Mouse (Mus musculus) liver, adult (tissue): ENCODE results near the gene Sh3bp2.

Experiments
- GATA4 ChIP-seq: IDR thresholded peaks from 2 replicates; pipeline ENCODE4 v1.6.1; 2014; ENCODE audit warnings: mild to moderate bottlenecking, low read length; ENCODE audit not compliant: insufficient replicate concordance

The Sh3bp2 gene

GRCm38 (mm10) chr5:34525663-34526476 is at the start of gene Sh3bp2:
Sh3bp2 (plus strand) TSS chr5:34525838.
- peak; percentile 24; the same call in 1 of the 2 replicates for TF ChIP-seq GATA4

- TF ChIP-seq GATA4: no peak
Observed at GRCm38 (mm10) chr5:34480926-34481325, 44.7 kb upstream of the Sh3bp2 start.

GRCm38 (mm10) chr5:34485731-34486130 is 39.9 kb upstream of the Sh3bp2 start:
- TF ChIP-seq GATA4: no peak

- TF ChIP-seq GATA4: no peak
Observed at GRCm38 (mm10) chr5:34487320-34488090, 38.1 kb upstream of the Sh3bp2 start.

- TF ChIP-seq GATA4: no peak
Observed at GRCm38 (mm10) chr5:34488741-34489417, 36.8 kb upstream of the Sh3bp2 start.

- TF ChIP-seq GATA4: no peak
Observed at GRCm38 (mm10) chr5:34489418-34489787, 36.2 kb upstream of the Sh3bp2 start.

- no peak for TF ChIP-seq GATA4
Observed at GRCm38 (mm10) chr5:34496745-34497144, 28.9 kb upstream of the Sh3bp2 start.

- no peak for TF ChIP-seq GATA4
Observed at GRCm38 (mm10) chr5:34500886-34501285, 24.8 kb upstream of the Sh3bp2 start.

GRCm38 (mm10) chr5:34501588-34501987 is 24.1 kb upstream of the Sh3bp2 start:
- TF ChIP-seq GATA4: no peak

GRCm38 (mm10) chr5:34502411-34502810 is 23.2 kb upstream of the Sh3bp2 start:
- no peak for TF ChIP-seq GATA4

- TF ChIP-seq GATA4: no peak
Observed at GRCm38 (mm10) chr5:34502821-34503220, 22.8 kb upstream of the Sh3bp2 start.

- no peak for TF ChIP-seq GATA4
Observed at GRCm38 (mm10) chr5:34512486-34512885, 13.2 kb upstream of the Sh3bp2 start.

- TF ChIP-seq GATA4: no peak
Observed at GRCm38 (mm10) chr5:34513466-34514217, 12.0 kb upstream of the Sh3bp2 start, which contains the start of gene Tnip2. Tnip2 (minus strand) TSS chr5:34513991.

GRCm38 (mm10) chr5:34514218-34514566 is 11.4 kb upstream of the Sh3bp2 start:
- TF ChIP-seq GATA4: no peak

GRCm38 (mm10) chr5:34515096-34515495 is 10.5 kb upstream of the Sh3bp2 start:
- no peak for TF ChIP-seq GATA4
